Mouse (Mus musculus): ENCODE results near the gene Trpm3.

Gene Trpm3

DNA sequence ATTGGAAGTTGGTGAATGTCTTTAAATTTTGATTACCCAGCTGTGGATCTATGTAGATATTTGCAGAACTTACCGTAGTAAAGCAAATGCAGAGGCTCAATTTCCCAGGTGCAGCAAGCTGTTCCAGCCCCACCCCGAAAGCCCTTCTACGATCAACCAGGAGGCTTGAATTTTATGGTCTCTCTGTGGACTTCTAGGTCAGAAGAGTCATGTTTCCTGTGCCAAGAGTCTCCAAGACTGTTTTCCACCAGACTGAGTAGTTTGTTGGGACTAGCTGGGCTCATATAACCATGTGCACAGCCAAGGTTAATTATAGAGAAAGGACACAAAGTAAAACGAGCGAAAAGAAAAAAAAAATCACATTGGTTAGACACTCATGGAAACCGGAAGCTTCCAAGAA, 364.6 kb downstream of the Trpm3 start:
- DNase-seq: no peak

DNA sequence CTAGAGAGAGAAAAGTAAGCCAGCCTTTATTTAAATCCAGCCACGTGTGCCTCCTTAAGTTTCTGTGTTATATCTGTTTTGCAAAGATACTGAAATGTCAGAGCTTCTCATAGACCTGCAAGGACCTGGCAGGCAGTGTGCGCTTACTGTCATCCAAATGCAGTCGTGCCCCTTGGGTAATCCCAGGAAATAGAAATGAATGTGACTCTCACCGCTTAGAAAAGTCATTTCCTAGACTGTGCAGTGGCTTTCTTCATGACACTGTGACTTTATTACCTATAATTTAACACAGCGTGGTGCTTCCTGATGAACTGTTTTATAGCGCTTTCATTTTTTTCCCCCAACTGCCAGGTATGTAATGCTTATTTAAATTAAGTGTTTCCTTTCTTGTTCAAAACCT, 379.7 kb downstream of the Trpm3 start:
- no peak for DNase-seq

DNA sequence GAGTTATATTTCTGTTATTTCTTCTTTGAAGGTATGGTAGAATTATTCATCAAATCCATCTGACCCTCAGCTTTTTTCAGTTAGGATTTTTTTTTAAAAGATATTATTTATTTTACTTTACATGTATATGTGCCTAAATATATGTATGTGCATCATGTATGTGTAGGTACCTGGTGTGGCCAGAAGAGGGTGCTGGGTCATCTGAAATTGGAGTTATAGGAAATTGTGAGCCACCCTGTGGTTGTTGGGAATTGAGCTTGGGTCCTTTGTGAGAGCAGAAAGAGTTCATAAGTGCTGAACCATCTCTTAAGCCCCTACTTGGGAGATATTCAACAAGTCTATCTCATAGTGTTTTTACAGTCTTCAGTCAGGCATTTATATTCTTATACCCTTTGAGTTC, 389.1 kb downstream of the Trpm3 start:
- DNase-seq: no peak

DNA sequence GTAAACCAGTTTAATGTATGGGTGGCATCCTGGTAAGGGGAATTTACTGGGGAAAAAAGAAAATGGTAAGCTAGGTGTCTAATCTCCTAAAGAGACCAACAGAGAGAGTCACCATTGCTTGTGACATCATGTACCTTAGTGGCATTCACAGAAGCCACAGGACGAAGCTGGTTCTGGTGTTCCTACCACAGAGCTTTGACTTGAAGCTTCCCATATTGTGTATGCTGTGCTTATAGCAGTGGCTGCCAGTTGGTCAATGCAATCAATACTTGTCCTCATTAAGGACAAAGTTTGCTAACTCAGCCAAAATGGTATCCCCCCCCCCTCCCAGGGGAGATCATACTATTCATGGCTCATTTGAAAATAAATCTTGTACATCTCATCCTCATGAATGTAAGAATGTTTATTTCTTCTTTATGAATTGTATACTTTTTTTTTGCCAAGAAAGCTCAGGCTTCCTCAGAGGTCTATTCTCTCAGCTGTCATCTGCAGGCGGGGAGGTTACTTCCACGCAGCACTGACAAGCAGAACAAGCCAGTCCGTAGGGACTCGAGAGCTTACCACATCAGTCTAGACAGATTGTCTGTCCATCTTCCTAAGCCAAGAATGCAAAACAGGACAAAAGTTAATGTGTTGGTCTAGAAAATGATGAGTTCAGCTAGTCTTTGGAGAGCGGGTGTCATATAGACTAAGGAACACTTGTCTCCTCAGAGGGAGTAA, 404.3 kb downstream of the Trpm3 start:
- DNase-seq: no peak

DNA sequence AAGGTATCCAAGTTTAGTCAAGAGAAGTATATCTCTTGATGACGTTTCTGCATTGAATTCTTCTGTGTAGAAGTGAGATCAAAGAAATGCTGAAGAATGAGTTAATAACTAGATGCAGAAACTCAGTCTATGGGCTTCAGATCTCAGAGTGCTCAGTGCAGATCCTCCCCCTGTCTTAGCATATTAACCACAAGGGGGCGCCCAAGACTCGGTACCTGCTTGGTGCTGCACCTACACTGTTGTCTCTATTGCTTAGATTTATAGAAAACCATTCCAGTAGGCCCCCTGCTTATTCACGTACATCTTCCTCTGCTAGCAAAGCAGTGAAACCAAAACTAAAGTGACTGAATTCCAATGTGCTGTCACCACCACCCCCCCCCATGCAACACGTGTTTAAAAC, 413.3 kb downstream of the Trpm3 start:
- DNase-seq: peak; percentile 59

DNA sequence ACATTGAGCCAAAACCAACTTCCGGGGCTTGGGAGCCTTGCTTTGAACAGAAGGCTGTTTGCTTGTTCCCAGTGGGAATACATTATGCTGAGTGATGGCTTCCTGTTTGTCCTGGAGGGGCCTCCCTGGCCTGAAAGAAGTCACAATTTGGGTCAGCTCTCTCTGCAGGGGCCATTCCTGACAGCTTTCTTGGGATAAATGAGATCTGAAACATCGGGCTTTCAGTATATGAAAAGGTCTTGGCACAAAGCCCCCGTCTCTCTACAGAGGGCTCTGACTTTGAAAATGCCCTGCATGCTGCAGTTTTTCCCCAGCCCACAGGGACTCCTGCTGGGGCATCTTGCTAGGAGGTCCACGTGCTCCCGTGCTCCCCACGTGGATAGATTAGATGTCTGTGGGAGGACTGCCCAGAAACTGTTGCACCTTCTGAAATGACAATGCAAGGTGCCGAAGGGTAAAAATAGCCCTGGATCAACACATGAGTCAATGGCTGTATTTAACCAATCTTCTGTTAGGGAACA, 415.6 kb downstream of the Trpm3 start:
- DNase-seq: peak; percentile 7

DNA sequence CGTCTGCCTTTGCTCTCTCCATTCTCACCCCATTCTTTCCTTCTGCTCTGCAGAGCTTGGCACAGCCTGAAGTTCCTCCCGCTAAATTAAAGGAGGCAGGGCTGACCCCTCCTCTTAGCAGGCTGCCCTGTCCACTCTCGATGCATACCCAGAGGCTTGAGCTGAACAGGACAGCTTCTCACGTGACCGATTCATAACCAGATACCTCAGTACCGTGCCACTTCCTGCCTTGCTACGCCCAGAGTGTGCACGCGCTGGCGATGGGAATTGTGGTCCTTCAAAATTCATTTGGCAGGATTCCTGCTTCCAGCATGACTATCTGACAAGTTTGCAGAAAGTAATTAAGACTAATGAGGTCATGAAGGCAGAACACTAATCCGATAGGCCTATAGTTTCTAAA, 433.6 kb downstream of the Trpm3 start:
- DNase-seq: no peak

DNA sequence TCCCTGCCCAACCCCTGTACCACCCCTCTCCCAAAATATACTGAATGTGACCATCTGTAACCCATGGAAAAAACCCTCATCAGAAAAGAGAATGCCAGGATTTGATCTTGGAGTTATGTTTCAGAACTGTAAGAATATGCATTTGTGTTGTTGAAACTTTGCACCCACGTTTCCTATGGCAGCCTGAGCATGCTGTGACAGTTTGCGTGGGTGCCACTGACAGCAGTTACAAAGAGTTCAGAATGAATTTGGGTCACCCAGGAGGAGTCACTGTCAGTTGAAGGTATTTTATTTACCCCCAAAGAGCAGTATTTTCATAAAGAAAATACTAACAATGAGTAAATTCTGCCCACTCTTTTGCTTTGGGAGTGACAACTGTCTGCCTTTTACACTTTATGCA, 434.0 kb downstream of the Trpm3 start:
- no peak for DNase-seq

DNA sequence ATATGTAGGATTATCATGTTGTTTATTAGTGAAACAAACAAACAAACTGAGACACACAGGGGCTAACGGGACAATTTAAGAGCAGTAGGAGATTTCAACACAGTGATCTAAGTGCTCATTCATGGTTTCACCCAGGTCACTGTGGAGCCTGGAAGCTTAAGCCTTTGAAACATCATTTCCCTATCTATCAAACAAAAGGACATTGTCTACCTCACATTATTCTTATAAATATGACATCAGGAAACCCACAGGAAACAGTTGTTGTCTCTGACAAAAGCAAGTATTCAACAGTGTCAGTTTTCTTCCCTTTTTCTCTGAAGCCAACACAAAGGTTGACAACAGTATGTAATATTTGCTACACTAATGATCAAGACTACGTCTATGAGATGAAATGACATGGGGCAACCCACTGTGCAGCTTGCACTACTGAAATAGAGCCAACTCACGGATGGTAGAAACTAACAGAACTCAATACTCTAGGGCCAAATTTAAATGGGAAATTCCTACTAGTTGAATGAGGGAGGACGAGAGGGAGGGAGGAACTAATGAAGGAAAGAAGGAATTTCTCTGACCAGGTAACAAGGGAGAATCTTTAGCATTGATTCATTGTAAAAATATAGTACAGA, 443.4 kb downstream of the Trpm3 start:
- DNase-seq: no peak

DNA sequence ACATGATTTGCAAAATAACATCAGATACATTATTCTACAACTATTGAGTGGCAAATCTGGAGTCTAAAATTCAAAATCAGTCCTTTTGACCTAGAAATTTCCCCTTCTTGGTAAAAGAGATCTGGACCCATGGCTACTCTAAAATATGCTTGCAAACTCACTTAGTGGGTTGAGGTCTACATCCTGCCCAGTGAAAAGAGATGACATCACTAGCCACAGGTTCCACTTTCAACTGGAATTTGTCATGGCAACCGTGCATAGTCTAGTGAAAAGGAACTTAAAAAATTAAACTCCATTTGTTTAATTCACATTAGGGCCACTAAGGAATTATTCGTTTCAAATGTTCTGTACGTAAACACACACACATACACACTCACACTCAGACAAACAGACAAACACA, 455.6 kb downstream of the Trpm3 start:
- no peak for DNase-seq

DNA sequence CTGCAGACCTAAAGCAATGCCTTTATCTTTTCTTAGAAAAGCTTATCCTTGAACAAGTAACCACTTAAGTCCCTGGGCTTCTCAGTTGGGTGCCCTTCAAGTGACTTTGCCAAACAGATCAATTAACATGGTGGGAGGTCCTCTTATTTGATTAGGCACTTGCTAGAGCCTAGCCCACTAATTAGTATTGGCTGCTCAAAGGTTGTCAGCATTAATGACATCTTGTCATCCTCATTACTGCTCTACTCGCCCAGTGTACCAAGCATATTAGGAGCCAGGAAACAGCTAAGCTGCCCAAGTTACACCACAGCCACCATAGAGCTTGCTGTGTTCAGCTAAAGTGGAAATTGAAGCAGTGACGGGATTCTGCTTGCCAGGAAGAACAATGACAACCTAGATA, 456.4 kb downstream of the Trpm3 start:
- DNase-seq: no peak

DNA sequence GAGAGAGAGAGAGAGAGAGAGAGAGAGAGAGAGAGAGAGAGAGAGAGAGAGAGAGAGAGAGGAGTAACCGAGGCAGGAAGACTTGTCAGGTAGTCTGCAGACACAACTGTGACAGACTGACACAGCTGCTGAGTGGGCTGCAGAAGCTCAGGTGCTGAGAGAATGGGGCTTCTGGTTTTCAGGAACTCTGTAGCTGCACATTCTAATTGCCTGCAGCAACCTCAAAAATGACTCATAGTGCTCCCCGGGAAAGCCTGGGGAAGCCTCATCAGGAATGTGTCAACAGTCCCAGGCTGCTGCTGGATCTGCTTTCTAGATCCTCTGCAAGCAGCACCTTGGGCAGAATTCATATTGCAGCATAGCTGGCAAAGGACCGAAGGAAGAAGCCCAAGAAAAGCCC, 457.9 kb downstream of the Trpm3 start:
- DNase-seq: no peak

DNA sequence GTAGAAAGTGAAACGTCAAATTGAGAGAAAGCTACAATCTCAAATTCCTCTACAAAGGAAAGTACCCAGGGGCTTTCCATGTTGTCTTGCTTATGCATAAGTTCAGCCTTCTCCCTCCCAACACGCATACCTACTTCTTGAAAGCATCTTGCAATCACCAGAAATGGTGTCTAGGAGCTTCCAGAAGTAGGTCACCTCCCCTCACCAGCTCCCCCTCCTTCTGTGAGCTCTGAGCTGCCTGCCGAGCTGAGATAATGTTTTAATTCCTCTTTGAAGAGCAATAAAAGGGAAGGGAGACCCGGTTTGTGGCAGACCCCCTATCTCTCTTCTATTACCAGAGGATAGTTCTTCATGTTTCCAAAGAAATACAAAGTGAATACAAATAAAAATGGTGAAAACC, 465.5 kb downstream of the Trpm3 start:
- DNase-seq: no peak

DNA sequence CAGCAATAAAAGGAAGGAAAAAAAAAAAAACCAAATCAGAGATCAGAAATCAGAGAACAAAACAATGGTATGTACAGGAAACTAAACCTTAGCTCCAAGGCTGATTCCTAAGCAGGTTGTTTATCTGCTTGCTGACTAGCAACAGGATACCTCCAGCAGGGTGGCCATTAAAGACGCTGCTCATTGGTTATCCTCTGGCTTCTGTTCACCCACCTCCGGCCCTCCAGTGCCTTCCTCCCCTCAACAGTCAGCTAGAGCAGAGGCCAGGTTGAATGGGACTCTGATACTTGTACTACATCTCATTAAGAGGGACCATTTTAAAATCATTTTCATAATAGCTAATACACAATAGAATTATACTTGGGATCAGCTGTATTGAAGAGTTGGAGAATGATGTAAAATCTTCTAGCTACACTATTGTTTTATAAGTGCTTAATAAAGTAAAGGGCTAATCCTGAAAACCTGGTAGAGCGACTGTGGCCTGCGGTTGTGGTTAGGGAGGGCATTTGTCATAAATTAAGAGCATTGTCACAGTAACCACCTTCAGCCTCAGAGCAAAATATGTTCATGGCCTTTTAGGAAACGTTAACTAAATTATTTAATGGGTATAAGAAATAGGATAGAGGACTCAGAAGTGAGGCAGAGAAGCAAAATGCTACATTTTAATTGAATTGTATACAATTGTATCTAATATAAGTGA, 469.3 kb downstream of the Trpm3 start:
- DNase-seq: no peak

DNA sequence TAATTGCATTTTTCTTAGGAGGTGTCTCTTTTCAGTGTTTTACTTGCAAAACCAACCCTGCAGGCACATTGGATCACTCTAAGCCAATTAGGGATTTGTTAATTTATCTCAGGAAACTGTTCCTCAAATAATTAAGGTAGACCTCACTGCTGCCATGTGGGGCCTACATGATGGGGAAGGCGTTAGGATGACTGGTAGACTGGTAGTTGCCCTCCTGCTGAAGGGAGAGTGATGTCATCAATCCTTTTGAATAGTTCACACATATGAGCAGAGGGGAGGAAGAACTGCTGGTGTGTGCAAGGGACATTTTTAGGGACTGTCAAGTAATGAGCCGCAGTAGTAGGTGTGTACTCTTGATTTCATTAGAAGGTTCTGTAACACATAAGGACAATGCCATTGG, 472.8 kb downstream of the Trpm3 start:
- no peak for DNase-seq

DNA sequence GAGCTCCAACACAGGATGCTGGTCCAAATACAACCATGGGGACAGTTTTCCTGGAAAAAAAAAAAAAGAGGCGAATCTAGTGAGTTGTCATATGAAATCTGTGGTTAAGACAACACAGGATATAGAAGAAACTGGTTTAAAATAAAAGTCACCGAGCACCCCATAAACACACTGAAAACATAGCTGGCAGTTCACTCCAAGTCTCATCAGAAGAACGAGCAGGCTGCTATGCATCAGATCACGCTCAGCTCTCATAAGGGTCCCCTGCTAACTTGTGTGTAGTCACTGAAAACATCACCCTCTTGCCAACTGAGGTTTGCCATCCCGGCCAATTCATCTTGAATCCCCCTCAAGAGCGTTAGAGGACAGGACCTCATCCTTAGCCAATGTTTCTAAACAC, 476.5 kb downstream of the Trpm3 start:
- no peak for DNase-seq

DNA sequence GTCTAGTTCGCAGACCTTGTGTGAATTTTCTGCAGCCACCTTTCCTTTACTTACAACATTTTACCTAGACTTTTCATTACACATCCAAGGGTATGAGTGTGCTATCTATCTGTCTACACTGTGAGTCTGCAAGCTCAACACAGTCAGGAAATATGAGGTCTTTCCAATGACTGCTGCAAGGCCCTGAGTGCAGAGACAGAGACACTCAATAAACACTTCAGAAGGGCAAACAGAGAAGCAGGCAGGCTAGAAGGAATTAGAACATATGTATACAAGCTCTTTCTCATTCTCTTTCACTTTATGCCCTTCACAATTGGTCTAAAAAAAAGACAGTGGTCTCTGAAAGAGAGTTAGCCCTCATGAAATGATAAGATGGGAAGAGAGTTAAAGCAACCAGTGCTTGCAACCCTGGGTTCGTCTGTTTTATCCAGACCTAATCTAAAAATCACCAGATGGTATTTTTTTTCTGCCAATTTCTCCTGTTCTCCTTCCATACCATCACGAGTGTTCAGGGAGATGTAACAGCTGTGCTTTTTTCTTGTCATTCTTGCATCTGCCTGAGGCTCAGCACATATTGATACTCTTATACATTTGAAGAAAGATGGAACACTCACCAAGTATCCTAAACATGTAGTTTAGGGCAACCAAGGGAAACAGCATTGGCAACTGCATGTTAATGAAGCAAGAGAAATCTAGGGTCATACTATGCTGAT, 486.1 kb downstream of the Trpm3 start:
- DNase-seq: no peak

DNA sequence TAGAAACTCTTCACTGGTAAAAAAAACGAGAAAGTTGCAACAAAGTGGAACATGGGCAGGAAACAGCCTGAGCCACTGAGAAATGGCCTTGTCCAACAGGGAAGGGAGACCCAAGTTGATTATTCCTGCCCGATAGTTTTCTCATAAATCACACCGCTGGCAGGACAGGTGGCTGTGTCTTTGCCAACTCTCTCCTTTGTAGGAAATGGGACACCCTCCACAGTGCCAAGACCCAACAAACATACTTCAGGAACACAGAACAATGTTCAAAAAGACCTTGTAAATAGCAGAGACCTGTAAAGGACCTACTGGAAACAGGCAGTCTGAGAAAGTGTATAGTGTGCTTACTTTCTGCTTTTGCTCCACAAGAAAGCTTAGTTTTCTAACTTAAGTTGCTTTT, 490.0 kb downstream of the Trpm3 start:
- no peak for DNase-seq

DNA sequence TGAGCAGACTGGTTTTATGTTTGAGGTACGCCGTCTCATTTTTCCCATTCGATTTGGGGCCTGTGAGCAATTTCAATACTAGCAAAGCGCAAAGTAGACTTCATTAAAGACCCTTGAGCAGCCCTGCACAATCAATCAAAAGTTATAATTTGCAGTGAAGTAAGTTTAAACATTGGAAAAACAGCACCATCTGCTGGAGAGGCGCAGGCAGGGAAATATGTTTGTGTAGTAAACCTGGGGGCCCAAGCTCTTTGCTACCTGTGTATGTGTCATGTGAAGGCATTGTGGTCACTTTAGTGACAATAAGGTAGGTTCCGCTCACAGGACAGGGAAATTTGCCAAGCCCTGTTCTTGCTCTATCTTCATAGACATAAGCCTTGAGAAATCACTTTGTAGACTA, 492.5 kb downstream of the Trpm3 start:
- DNase-seq: no peak

DNA sequence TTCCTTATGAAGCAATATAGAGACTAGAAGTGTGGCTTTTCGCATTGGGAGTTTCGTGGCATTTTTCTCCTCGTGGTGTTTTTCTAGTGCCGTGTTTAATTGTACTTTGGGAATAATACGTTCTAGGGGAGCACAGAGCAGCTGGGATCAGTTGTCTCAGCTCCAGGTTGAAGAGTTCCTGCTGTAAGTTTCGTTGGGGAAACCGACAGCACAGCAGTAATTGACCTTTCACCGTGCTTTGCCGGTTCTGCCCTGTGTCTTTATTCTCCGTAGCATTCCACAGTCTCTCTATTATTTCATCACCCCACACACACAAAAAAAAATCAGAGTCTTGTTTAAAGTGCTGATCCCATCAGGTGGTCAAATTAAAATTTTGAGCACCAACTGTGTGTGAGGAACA, 496.8 kb downstream of the Trpm3 start:
- no peak for DNase-seq

DNA sequence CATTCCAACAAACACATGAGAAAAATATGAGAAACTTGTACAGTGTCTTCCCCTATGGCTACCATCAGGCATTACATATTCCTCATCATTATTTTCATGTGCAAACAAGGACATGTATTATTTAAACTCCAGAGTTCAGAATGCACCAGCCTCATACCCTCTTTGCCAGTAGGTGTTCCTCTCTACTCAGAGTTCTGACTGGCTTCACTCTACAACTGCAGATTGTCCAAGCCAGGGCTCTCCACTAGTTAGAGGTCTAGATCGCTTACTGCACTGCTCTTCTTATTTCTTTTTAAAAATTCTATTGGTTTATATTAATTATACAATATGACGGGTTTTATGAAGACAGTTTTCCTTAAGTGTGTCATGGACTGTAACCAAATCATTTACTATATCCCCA, 498.9 kb downstream of the Trpm3 start:
- DNase-seq: no peak

DNA sequence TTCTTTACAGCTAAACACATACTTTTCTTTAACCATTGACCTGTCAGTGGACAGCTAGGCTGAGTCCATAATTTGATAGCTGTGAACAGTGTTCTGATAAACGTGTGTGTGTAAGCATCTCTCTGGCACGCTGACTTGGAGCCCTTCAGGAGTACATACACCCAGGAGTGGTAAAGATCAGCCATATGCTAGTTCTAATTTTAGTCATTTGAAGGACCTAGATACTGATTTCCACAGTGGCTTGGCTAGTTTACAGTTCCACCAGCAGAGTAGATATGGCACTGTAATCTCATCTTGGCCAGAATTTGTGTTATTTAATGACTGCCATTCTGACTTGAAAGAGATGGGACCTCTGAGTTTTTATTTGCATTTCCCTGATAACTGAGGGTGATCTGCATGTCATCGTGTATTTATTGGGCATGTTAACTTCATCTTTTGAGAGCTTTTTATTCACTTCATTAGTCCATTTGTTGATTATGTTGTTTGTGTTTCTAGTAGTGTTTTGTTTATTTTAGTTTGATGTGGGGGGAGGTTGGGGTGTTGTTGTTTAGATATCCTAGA, 499.6 kb downstream of the Trpm3 start:
- no peak for DNase-seq

DNA sequence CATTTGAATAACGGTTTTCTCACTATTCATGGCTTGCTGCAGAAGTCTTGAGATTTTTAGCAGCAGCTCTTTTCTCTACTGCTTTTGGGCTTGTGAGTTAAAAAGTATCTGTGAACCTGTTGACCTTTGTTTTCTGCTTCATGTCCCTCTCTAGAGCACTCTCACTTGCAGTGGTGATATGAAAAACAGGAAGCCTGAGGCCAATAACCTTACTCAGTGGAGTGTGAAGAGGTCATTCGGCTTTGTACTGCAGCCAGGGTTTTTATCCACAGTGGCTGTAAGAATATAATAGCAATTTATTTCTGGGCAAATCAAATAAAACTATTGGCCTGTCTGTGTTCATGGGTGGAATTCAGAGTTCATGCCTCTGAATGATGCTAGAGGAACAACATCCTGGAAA, 503.3 kb downstream of the Trpm3 start:
- DNase-seq: no peak

Data from right cerebral cortex, postnatal 4 days (tissue).